Mouse (Mus musculus) myocyte (in vitro differentiated cells): ENCODE data around the gene Slc39a11. TPM values are rescaled to one million over a fixed set of nuclear protein-coding genes. Genes with fewer than 3 reads are reported as not detected.

Experiments used
- H3K27me3 ChIP-seq: one replicate; pipeline ENCODE4 v1.6.1; 2011; ENCODE audit not compliant: control insufficient read depth, insufficient read depth, insufficient read length
- H3K36me3 ChIP-seq: one replicate; pipeline ENCODE4 v1.6.1; 2011; ENCODE audit not compliant: control insufficient read depth, insufficient read depth
- H3K4me2 ChIP-seq: one replicate; pipeline ENCODE4 v1.6.1; 2011; ENCODE audit warnings: low read depth, control low read depth
- H3K4me3 ChIP-seq: one replicate; pipeline ENCODE4 v1.5.1; 2011; ENCODE audit warnings: mild to moderate bottlenecking, control low read depth, moderate library complexity
- H3K79me2 ChIP-seq: one replicate; pipeline ENCODE4 v1.6.1; 2011; ENCODE audit not compliant: control insufficient read depth, insufficient read depth
- H3ac ChIP-seq: one replicate; pipeline ENCODE4 v1.6.1; 2011; ENCODE audit not compliant: control insufficient read depth, insufficient read length
- CEBPB ChIP-seq: IDR thresholded peaks from 2 replicates; pipeline ENCODE4 v1.6.1; 2011; ENCODE audit warnings: mild to moderate bottlenecking, moderate library complexity; ENCODE audit not compliant: poor library complexity, insufficient read depth, severe bottlenecking
- E2F4 ChIP-seq: IDR thresholded peaks from one replicate; pipeline ENCODE4 v1.6.1; 2011; ENCODE audit warnings: mild to moderate bottlenecking, control low read depth, moderate library complexity; ENCODE audit not compliant: insufficient read depth
- MAX ChIP-seq: IDR thresholded peaks from one replicate; pipeline ENCODE4 v1.6.1; 2011; ENCODE audit warnings: low read depth, mild to moderate bottlenecking, control low read depth
- MYOD1 ChIP-seq, 3 experiments: IDR thresholded peaks; one replicate each; pipeline ENCODE4 v1.6.1; 2011; ENCODE audit warnings: control low read depth in 2 of 3, low read depth in 2 of 3, mild to moderate bottlenecking in 2 of 3, moderate library complexity in 1 of 3; ENCODE audit not compliant: insufficient read length in 2 of 3, control insufficient read depth in 1 of 3
- MYOG ChIP-seq, 3 experiments: IDR thresholded peaks; one replicate each; pipeline ENCODE4 v1.6.1; 2011; ENCODE audit warnings: control low read depth in 2 of 3, low read depth in 2 of 3, mild to moderate bottlenecking in 2 of 3; ENCODE audit not compliant: insufficient read length in 2 of 3, control insufficient read depth in 1 of 3, insufficient read depth in 1 of 3
- POLR2A ChIP-seq: IDR thresholded peaks from one replicate; pipeline ENCODE4 v1.6.1; 2011; ENCODE audit warnings: low read depth, mild to moderate bottlenecking, control low read depth, moderate library complexity; ENCODE audit not compliant: insufficient read length
- POLR2AphosphoS2 ChIP-seq: IDR thresholded peaks from one replicate; pipeline ENCODE4 v1.6.1; 2011; ENCODE audit warnings: low read depth, control low read depth; ENCODE audit not compliant: insufficient read length
- REST ChIP-seq: IDR thresholded peaks from one replicate; pipeline ENCODE4 v1.6.1; 2011; ENCODE audit warnings: mild to moderate bottlenecking, control low read depth, moderate library complexity; ENCODE audit not compliant: insufficient read depth, insufficient read length
- SRF ChIP-seq: IDR thresholded peaks from one replicate; pipeline ENCODE4 v1.6.1; 2011; ENCODE audit warnings: low read depth; ENCODE audit not compliant: control insufficient read depth, insufficient read length
- TCF12 ChIP-seq: IDR thresholded peaks from one replicate; pipeline ENCODE4 v1.6.1; 2011; ENCODE audit warnings: mild to moderate bottlenecking, control low read depth; ENCODE audit not compliant: poor library complexity, insufficient read depth, severe bottlenecking
- TCF3 ChIP-seq: IDR thresholded peaks from one replicate; pipeline ENCODE4 v1.6.1; 2011; ENCODE audit warnings: low read depth, control low read depth; ENCODE audit not compliant: insufficient read length
- USF1 ChIP-seq: IDR thresholded peaks from one replicate; pipeline ENCODE4 v1.6.1; 2011; ENCODE audit warnings: low read depth, mild to moderate bottlenecking, control low read depth, moderate library complexity
- polyA plus RNA-seq: library from polyadenylated mRNA; unstranded; fragments of >200 nt; fragmentation: generic; extraction: Trizol; gene quantifications from one replicate; pipeline ENCODE4 v1.2.1, GENCODE M21; 2012; ENCODE audit warnings: missing spikeins

Gene Slc39a11
- polyA plus RNA-seq, 1 experiment, result 15.7 TPM

- Histone ChIP-seq H3K27me3 (no peaks in the 10 kb centered on the region), H3K36me3 (no peaks in the 10 kb centered on the region), H3ac (no peak overlapping the region), H3K4me2 (peak overlapping the region; percentile 64), H3K79me2 (no peaks in the 10 kb centered on the region), H3K4me3 (peak overlapping the region; percentile 11)
- TF ChIP-seq MYOG (IDR thresholded peaks at IDR 0.05; ENCODE audit: control insufficient read depth in 1 of 3, insufficient read depth in 1 of 3, insufficient read length in 2 of 3, low read depth in 2 of 3) (no peak), POLR2A (no peak), E2F4 (no peak), SRF (no peak), MAX (no peak), POLR2AphosphoS2 (no peak), TCF3 (no peak), CEBPB (no peak), TCF12 (no peak), REST (no peak), MYOD1 (IDR thresholded peaks at IDR 0.05; ENCODE audit: control insufficient read depth in 1 of 3, insufficient read length in 2 of 3, low read depth in 2 of 3) (no peak), USF1 (no peak)
Measured at GRCm38 (mm10) chr11:113450665-113451064, 199.2 kb downstream of the Slc39a11 start.

DNA sequence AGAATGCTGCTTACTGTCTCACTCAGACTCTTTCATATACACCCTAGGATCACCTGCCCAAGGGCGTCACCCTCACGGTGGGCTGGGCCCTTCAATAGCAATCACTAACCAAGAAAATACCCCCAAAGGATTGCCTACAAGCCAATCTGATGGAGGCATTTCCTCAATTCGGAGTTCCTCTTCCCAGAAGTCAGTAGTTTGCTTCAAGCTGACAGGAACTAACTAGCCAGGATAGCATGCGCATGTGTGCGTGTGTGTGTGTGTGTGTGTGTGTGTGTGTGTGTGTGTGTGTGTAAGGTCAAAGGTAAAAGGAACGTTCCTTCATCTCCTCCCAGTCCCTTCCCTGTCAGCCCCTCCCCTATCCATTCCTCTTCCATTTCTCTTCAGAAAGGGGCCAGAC, 199.9 kb downstream of the Slc39a11 start:
- Histone ChIP-seq H3K4me3 (no peak overlapping the region), H3K79me2 (no peaks in the 10 kb centered on the region), H3K27me3 (no peaks in the 10 kb centered on the region), H3ac (no peak overlapping the region), H3K36me3 (no peaks in the 10 kb centered on the region), H3K4me2 (no peak overlapping the region)
- TF ChIP-seq MYOG (IDR thresholded peaks at IDR 0.05; ENCODE audit: control insufficient read depth in 1 of 3, insufficient read depth in 1 of 3, insufficient read length in 2 of 3, low read depth in 2 of 3), result no peak
- TF ChIP-seq TCF12, result no peak
- no peak for TF ChIP-seq MYOD1 (IDR thresholded peaks at IDR 0.05; ENCODE audit: control insufficient read depth in 1 of 3, insufficient read length in 2 of 3, low read depth in 2 of 3)
- no peak for TF ChIP-seq USF1
- TF ChIP-seq REST, result no peak
- TF ChIP-seq SRF, result no peak
- TF ChIP-seq CEBPB, result no peak
- no peak for TF ChIP-seq MAX
- TF ChIP-seq E2F4, result no peak
- no peak for TF ChIP-seq TCF3

- H3K79me2 ChIP-seq, result no peaks in the 10 kb centered on the region
- no peak overlapping the region for H3ac ChIP-seq
- H3K27me3 ChIP-seq, result no peaks in the 10 kb centered on the region
- H3K4me3 ChIP-seq, result no peak overlapping the region
- TF ChIP-seq CEBPB (no peak), MYOG (IDR thresholded peaks at IDR 0.05; ENCODE audit: control insufficient read depth in 1 of 3, insufficient read depth in 1 of 3, insufficient read length in 2 of 3, low read depth in 2 of 3) (no peak), MAX (no peak), REST (no peak), POLR2AphosphoS2 (no peak), TCF12 (no peak), E2F4 (no peak), USF1 (no peak)
- H3K36me3 ChIP-seq, result no peaks in the 10 kb centered on the region
- no peak overlapping the region for H3K4me2 ChIP-seq
Measured at GRCm38 (mm10) chr11:113442036-113442435, 207.8 kb downstream of the Slc39a11 start.

DNA sequence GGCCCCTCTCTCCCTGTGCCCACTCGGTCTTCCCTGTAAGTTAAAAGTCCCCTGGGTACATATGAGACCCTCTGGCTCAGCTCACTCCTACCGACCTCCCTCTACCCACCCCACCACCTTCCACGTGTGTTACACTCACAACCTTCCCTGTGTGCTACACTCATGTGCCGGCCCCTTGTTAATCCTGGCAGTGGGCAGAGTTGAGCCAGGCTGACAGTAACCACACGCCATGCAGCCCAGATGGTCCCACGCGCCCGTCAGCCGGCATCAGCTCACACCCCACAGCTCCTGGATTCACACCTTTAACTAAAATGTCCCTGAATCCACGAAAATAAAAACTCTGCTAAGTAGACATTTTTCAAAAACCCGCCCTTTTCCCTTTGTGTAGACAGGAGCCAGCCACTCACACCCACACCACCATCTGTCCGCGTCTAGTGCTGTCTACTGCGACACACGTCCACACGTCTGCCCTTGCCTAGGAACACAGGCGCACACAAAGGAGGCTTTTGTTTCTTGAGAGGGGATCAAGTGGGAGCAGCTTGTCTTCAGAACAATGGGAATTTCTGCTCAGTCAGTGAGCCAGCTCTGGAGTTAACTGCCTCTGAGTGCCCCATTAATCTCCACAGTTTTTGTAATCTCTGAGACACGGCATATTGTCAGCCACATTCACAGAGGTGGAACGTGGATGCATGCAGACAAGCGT, 210.4 kb downstream of the Slc39a11 start:
- Histone ChIP-seq H3K4me3 (no peak overlapping the region), H3K79me2 (no peaks in the 10 kb centered on the region), H3K27me3 (no peaks in the 10 kb centered on the region), H3K36me3 (no peaks in the 10 kb centered on the region), H3K4me2 (no peak overlapping the region), H3ac (no peak overlapping the region)
- no peak for TF ChIP-seq MYOG (IDR thresholded peaks at IDR 0.05; ENCODE audit: control insufficient read depth in 1 of 3, insufficient read depth in 1 of 3, insufficient read length in 2 of 3, low read depth in 2 of 3)
- TF ChIP-seq MAX, result no peak
- no peak for TF ChIP-seq E2F4

GRCm38 (mm10) chr11:113438915-113439314, 211.0 kb downstream of the Slc39a11 start:
- Histone ChIP-seq H3K36me3 (no peaks in the 10 kb centered on the region), H3K79me2 (no peaks in the 10 kb centered on the region), H3ac (no peak overlapping the region), H3K27me3 (no peaks in the 10 kb centered on the region), H3K4me3 (no peak overlapping the region), H3K4me2 (no peak overlapping the region)
- TF ChIP-seq MYOD1 (IDR thresholded peaks at IDR 0.05; ENCODE audit: control insufficient read depth in 1 of 3, insufficient read length in 2 of 3, low read depth in 2 of 3), result no peak
- no peak for TF ChIP-seq POLR2AphosphoS2
- TF ChIP-seq USF1, result no peak
- TF ChIP-seq MAX, result no peak
- TF ChIP-seq POLR2A, result no peak
- TF ChIP-seq TCF3, result no peak
- no peak for TF ChIP-seq REST
- no peak for TF ChIP-seq MYOG (IDR thresholded peaks at IDR 0.05; ENCODE audit: control insufficient read depth in 1 of 3, insufficient read depth in 1 of 3, insufficient read length in 2 of 3, low read depth in 2 of 3)
